Mouse (Mus musculus) colon, adult 2 months (tissue): ENCODE measurements around the gene Atxn2l. TPM values are rescaled to one million over a fixed set of nuclear protein-coding genes. Genes with fewer than 3 reads are reported as not detected.

Experiments used
- polyA plus RNA-seq: library from polyadenylated mRNA; depleted of rRNA; stranded (reverse); fragments of >200 nt; gene quantifications from 2 replicates; pipeline ENCODE4 v1.2.3, GENCODE M21; 2012; rRNA removed

Gene Atxn2l
- 213 and 246 TPM in 2 replicates for polyA plus RNA-seq

GRCm38 (mm10) chr7:126503273-126503878 lies at the start of gene Atxn2l:
Atxn2l (minus strand) TSS chr7:126503437.

GRCm38 (mm10) chr7:126487052-126487483 lies 16.2 kb downstream of the Atxn2l start, which contains the start of gene Tufm:
Tufm (plus strand) TSS chr7:126487361.

GRCm38 (mm10) chr7:126474993-126475581 lies 28.1 kb downstream of the Atxn2l start, which contains the start of gene Sh2b1:
Sh2b1 (minus strand) TSS chr7:126475424.

GRCm38 (mm10) chr7:126463004-126463403 lies 40.2 kb downstream of the Atxn2l start, which contains the start of gene Atp2a1:
Atp2a1 (minus strand) TSS chr7:126463108.

Other genes starting within 250 kb of the Atxn2l start
- gene Sbk1, start 230.8 kb downstream of the Atxn2l start, polyA plus RNA-seq = 16.6 and 16.8 TPM in 2 replicates
- 5.2 and 7.9 TPM in 2 replicates for gene Lat, start 133.9 kb downstream of the Atxn2l start, polyA plus RNA-seq
- gene Spns1, start 126.0 kb downstream of the Atxn2l start, polyA plus RNA-seq = 118 and 182 TPM in 2 replicates
- gene Nfatc2ip, start 106.7 kb downstream of the Atxn2l start, polyA plus RNA-seq = 4.3 and 5.7 TPM in 2 replicates
- gene Cd19, start 88.5 kb downstream of the Atxn2l start, polyA plus RNA-seq = 3.8 and 5.0 TPM in 2 replicates
- 35.6 and 37.0 TPM in 2 replicates for gene Rabep2, start 74.7 kb downstream of the Atxn2l start, polyA plus RNA-seq
- gene Atp2a1, start 40.3 kb downstream of the Atxn2l start, polyA plus RNA-seq = 0.32 TPM in 1 of 2 replicates, not detected in the other
- gene Sh2b1, start 28.0 kb downstream of the Atxn2l start, polyA plus RNA-seq = 60.3 and 67.9 TPM in 2 replicates
- 145 and 155 TPM in 2 replicates for gene Tufm, start 16.1 kb downstream of the Atxn2l start, polyA plus RNA-seq
- 88.8 and 109 TPM in 2 replicates for gene Eif3c, start 63.0 kb upstream of the Atxn2l start, polyA plus RNA-seq
- 2.0 and 2.6 TPM in 2 replicates for gene Apobr, start 81.5 kb upstream of the Atxn2l start, polyA plus RNA-seq
- 87.2 and 116 TPM in 2 replicates for gene Cln3, start 82.4 kb upstream of the Atxn2l start, polyA plus RNA-seq
- gene Il27, start 91.5 kb upstream of the Atxn2l start, polyA plus RNA-seq = 0.15 TPM in 1 of 2 replicates, not detected in the other
- 137 and 141 TPM in 2 replicates for gene Nupr1, start 127.4 kb upstream of the Atxn2l start, polyA plus RNA-seq
- 61.1 and 76.7 TPM in 2 replicates for gene Sgf29, start 145.9 kb upstream of the Atxn2l start, polyA plus RNA-seq
- gene Sult1a1, start 173.0 kb upstream of the Atxn2l start, polyA plus RNA-seq = 267 and 274 TPM in 2 replicates
- gene Bola2, start 192.0 kb upstream of the Atxn2l start, polyA plus RNA-seq = 64.6 and 66.5 TPM in 2 replicates
- 36.8 and 37.9 TPM in 2 replicates for gene Slx1b, start 192.3 kb upstream of the Atxn2l start, polyA plus RNA-seq
- gene Coro1a, start 204.3 kb upstream of the Atxn2l start, polyA plus RNA-seq = 84.8 and 89.6 TPM in 2 replicates